Mouse (Mus musculus) liver, embryonic 14.5 days (tissue): ENCODE results near the gene Mitf. TPM values are rescaled to one million over a fixed set of nuclear protein-coding genes. Genes with fewer than 3 reads are reported as not detected.

Experiments
- ATAC-seq: fragments of 200-750 bp; cut with Nextera tagmentation; 2 replicates; pipeline ENCODE4 v1.8.0; 2017; ENCODE audit warnings: moderate number of reproducible peaks, mild to moderate bottlenecking, moderate library complexity; ENCODE audit not compliant: insufficient read depth
- DNase-seq, 3 experiments: peaks; one replicate each; pipeline ENCODE4 v3.0.0-alpha.2; 2012 to 2013; ENCODE audit warnings: low read depth in 3 of 3, low spot score in 3 of 3
- H3K27ac ChIP-seq: fragments of 300-500 bp; sonication (generic); 2 replicates; pipeline ENCODE4 v1.5.1; 2014; ENCODE audit warnings: moderate library complexity, mild to moderate bottlenecking, control low read depth, inconsistent platforms
- H3K27me3 ChIP-seq: fragments of 300-500 bp; sonication (generic); 2 replicates; pipeline ENCODE4 v1.6.1; 2014; ENCODE audit warnings: mild to moderate bottlenecking, low read length, moderate library complexity; ENCODE audit not compliant: control insufficient read depth, insufficient read depth
- H3K36me3 ChIP-seq: fragments of 300-500 bp; sonication (generic); replicated peaks from 2 replicates; pipeline ENCODE4 v1.6.1; 2014; ENCODE audit warnings: low read depth; ENCODE audit not compliant: control insufficient read depth, insufficient read depth
- H3K4me1 ChIP-seq, 2 experiments: fragments of 200-500 bp in 1 of 2; fragments of 300-500 bp in 1 of 2; sonication (generic) in 1 of 2; replicated peaks; 2 replicates each; pipeline ENCODE4 v1.6.1; 2012 to 2014; ENCODE audit warnings: antibody characterized with exemption in 1 of 2, inconsistent platforms in 1 of 2, low read length in 1 of 2; ENCODE audit not compliant: control insufficient read depth in 2 of 2, insufficient read depth in 2 of 2
- H3K4me2 ChIP-seq: fragments of 300-500 bp; sonication (generic); 2 replicates; pipeline ENCODE4 v1.6.1; 2014; ENCODE audit warnings: low read depth, mild to moderate bottlenecking, control low read depth, moderate library complexity
- H3K4me3 ChIP-seq, 2 experiments: fragments of 200-500 bp in 1 of 2; fragments of 300-500 bp in 1 of 2; sonication (generic) in 1 of 2; 2 replicates each; pipeline ENCODE4 v1.5.1; 2012 to 2014; ENCODE audit warnings: low read depth in 2 of 2, low read length in 2 of 2, mild to moderate bottlenecking in 2 of 2, control low read depth in 1 of 2, inconsistent platforms in 1 of 2, moderate library complexity in 1 of 2; ENCODE audit not compliant: insufficient read depth in 1 of 2
- H3K9ac ChIP-seq: fragments of 300-500 bp; sonication (generic); replicated peaks from 2 replicates; pipeline ENCODE4 v1.6.1; 2014; ENCODE audit warnings: mild to moderate bottlenecking, control low read depth, moderate library complexity
- H3K9me3 ChIP-seq: fragments of 300-500 bp; sonication (generic); 2 replicates; pipeline ENCODE4 v1.6.1; 2016; ENCODE audit warnings: low read length, mixed read lengths; ENCODE audit not compliant: control insufficient read depth
- CTCF ChIP-seq: IDR thresholded peaks from 2 replicates; pipeline ENCODE4 v1.5.1; 2016; ENCODE audit warnings: antibody characterized with exemption, low read depth, control low read depth
- EP300 ChIP-seq: IDR thresholded peaks from 2 replicates; pipeline ENCODE4 v1.6.1; 2016; ENCODE audit warnings: antibody characterized with exemption, low read depth
- WGBS: fragments of 180-500 bp; shearing (Covaris S2); extraction: QIAGEN DNeasy Blood & Tissue Kit; methylation state at CpG from one replicate; pipeline ENCODE4 v1.1.7; 2014; ENCODE audit not compliant: insufficient replicate concordance; 5-methylcytosine and 5-hydroxymethylcytosine counted together
- polyA plus RNA-seq, 2 experiments: library from polyadenylated mRNA; depleted of rRNA in 1 of 2; stranded (reverse) in 1 of 2; unstranded in 1 of 2; fragments of >200 nt; fragmentation: Nextera tagmentation in 1 of 2; extraction: Ambion mirVana in 1 of 2; gene quantifications; 2 replicates each; pipeline versions ENCODE4 v1.2.1 to v1.2.3; 2012 to 2014

Gene Mitf
- polyA plus RNA-seq, 2 experiments = 0.25 to 0.38 TPM

DNA sequence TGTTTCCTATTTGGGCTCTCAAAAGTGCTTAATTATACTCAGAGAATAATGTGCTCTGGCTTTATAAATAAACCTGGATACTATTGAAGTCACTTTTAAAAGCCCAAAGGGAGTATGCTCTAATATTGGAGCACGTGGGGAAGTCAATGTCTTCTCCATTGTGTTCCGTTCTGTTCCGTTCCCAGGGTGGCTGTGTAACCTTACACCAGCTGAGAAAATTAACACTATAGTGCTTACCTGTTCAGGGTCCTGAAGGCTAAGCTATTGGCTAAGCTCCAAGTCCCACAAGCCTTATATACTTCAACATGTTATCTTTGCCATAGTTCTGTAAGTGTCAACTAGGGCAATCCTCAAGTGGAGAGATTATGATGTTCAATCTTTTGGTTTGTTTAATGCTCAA, 42.9 kb upstream of the Mitf start:
- Histone ChIP-seq H3K27ac (no peak overlapping the region), H3K4me1 (no peaks in the 10 kb centered on the region), H3K9ac (no peak overlapping the region), H3K36me3 (no peaks in the 10 kb centered on the region), H3K4me3 (no peak overlapping the region), H3K27me3 (no peaks in the 10 kb centered on the region; the same call in 1 of the 2 replicates), H3K4me2 (no peak overlapping the region), H3K9me3 (no peaks in the 10 kb centered on the region)
- no peak for ATAC-seq
- no peak for TF ChIP-seq CTCF
- no peak for TF ChIP-seq EP300
- 33% methylated on average over 3 of the region's 3 CpGs for WGBS
- no peak for DNase-seq

DNA sequence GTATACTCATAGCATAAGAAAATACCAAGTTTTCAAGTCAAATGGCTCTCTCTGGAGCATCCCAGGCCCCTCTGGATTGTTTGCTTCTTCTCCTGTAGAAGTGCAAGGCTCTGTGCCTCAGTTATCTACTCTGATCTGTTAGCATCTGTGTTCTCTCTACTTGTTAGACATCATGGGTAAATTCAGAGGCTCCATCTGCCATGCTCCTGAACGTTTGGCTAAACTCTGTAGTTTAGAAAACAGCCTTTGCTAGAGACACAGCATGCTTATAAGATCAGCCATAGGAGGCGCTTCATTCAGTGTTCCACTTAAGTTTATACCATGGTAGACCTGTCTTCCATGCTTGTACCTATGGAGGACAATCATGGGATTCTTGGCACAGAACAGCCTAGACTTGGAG, 39.0 kb upstream of the Mitf start:
- ATAC-seq (no peak), DNase-seq (no peak)
- H3K9ac ChIP-seq = no peak overlapping the region
- no peaks in the 10 kb centered on the region for H3K4me1 ChIP-seq
- no peaks in the 10 kb centered on the region for H3K36me3 ChIP-seq
- H3K4me3 ChIP-seq = no peak overlapping the region
- no peaks in the 10 kb centered on the region for H3K9me3 ChIP-seq
- H3K27ac ChIP-seq = no peak overlapping the region
- 59% methylated on average over 2 of the region's 2 CpGs for WGBS
- H3K4me2 ChIP-seq = no peak overlapping the region
- TF ChIP-seq CTCF = no peak
- no peak for TF ChIP-seq EP300
- no peaks in the 10 kb centered on the region for H3K27me3 ChIP-seq

DNA sequence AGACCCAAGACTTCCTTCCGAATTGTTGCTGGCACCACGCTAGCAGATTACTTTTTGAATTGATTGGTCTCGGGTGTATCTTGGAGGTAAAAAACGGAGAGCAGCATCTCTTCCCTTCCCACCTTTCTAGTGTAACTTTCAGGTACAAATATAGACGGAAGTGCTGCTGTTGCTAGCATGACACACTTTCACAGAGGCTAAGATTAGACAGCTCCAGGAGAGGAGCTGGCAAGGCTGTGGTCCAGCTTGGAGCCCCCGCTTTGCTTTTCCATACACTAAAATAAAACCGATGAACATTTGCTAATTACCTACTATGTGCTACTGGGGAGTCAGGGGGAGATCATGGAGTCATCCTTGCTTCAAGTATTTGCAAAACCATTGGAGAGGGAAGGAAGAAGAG, 37.3 kb upstream of the Mitf start:
- Histone ChIP-seq H3K4me2 (no peak overlapping the region), H3K9me3 (no peaks in the 10 kb centered on the region), H3K4me1 (no peaks in the 10 kb centered on the region), H3K27me3 (no peaks in the 10 kb centered on the region), H3K36me3 (no peaks in the 10 kb centered on the region), H3K27ac (no peak overlapping the region), H3K4me3 (no peak overlapping the region), H3K9ac (no peak overlapping the region)
- 65% methylated on average over 7 of the region's 7 CpGs for WGBS
- no peak for DNase-seq
- no peak for TF ChIP-seq CTCF
- no peak for TF ChIP-seq EP300
- no peak for ATAC-seq

DNA sequence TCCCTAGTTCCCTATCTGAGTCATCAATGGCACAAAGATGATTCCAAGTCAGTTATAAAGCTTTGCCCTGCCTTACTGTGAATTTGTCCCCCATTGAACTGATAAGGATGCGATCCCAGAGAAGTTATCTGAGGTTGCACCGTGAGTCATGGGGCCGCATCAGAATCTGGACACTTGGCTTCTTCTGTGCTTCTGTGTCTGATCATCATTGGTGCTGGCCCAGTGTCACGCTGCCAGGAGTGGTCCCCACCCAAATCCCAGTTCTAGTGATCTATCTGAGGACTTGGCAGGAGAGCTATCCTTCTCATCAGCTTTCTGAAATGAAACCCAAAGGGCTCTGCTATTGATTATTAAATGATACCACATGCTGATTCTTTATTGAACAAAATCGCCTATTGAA, 25.5 kb upstream of the Mitf start:
- no peak overlapping the region for H3K9ac ChIP-seq
- H3K4me3 ChIP-seq = no peak overlapping the region
- WGBS = 63% methylated on average over 5 of the region's 5 CpGs
- TF ChIP-seq CTCF (no peak), EP300 (no peak)
- no peaks in the 10 kb centered on the region for H3K27me3 ChIP-seq
- no peaks in the 10 kb centered on the region for H3K9me3 ChIP-seq
- ATAC-seq (no peak), DNase-seq (no peak)
- H3K4me1 ChIP-seq = no peaks in the 10 kb centered on the region
- H3K27ac ChIP-seq = no peak overlapping the region
- no peaks in the 10 kb centered on the region for H3K36me3 ChIP-seq
- H3K4me2 ChIP-seq = no peak overlapping the region

DNA sequence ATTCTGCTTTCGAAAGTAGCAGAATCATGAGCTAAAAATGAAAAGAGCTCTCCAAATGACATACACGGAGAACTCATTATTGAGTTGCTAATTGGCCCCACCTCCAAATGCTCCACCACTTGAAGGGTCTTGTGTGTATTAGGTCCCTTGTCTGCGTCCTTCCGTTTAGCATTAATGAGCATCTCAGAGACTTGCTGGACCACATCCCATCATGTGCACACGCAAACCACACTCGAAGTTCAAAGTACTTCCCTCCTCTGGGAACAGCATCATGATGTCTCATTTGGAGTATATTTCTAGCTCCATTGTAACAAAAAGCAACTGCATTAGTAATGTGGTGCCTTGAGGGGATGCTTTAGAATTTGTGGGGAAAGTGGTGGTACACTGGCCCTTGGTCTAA, 24.6 kb upstream of the Mitf start:
- Histone ChIP-seq H3K4me3 (no peak overlapping the region), H3K36me3 (no peaks in the 10 kb centered on the region), H3K27ac (no peak overlapping the region), H3K4me2 (no peak overlapping the region), H3K27me3 (no peaks in the 10 kb centered on the region), H3K9ac (no peak overlapping the region), H3K9me3 (no peaks in the 10 kb centered on the region), H3K4me1 (no peaks in the 10 kb centered on the region)
- no peak for ATAC-seq
- TF ChIP-seq CTCF = no peak
- no peak for TF ChIP-seq EP300
- no peak for DNase-seq
- 73% methylated on average over 6 of the region's 6 CpGs for WGBS

DNA sequence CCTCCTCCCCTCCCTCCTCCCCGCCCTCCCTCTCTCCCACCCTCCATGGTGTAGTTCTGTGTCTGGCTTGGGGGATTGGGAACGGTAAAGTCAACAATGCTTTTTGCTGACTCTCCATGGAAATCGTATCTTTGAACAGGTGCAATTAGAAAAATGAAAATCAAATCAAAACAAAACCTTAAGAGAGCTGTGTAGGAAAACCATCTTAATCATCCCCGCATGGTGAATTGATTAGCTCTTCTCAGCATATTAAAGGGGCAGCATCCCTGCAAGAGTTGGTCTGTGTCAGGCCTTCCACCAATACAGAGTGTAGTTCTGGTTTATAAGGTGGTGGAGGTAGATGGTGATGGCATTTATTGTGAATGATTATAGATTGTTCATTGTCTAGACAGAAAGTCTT, 20.0 kb upstream of the Mitf start:
- no peaks in the 10 kb centered on the region for H3K9me3 ChIP-seq
- H3K36me3 ChIP-seq = no peaks in the 10 kb centered on the region
- DNase-seq (no peak), ATAC-seq (no peak)
- no peak overlapping the region for H3K9ac ChIP-seq
- H3K27me3 ChIP-seq = no peaks in the 10 kb centered on the region
- WGBS = 59% methylated on average over 4 of the region's 4 CpGs
- H3K4me1 ChIP-seq = no peaks in the 10 kb centered on the region
- H3K4me2 ChIP-seq = no peak overlapping the region
- H3K27ac ChIP-seq = no peak overlapping the region
- no peak overlapping the region for H3K4me3 ChIP-seq
- TF ChIP-seq EP300 (no peak), CTCF (no peak)
